Mouse (Mus musculus) ES-Bruce4 (cell line): ENCODE data around the gene Svop.

Experiments used
- CTCF ChIP-seq: IDR thresholded peaks from one replicate; pipeline ENCODE4 v1.8.1; 2011; ENCODE audit warnings: low read depth, low read length
- EP300 ChIP-seq: IDR thresholded peaks from 2 replicates; pipeline ENCODE4 v1.6.1; 2011; ENCODE audit warnings: low read depth, low read length; ENCODE audit not compliant: insufficient read depth
- POLR2A ChIP-seq: IDR thresholded peaks from one replicate; pipeline ENCODE4 v1.8.1; 2011; ENCODE audit warnings: low read length; ENCODE audit not compliant: insufficient read depth

DNA sequence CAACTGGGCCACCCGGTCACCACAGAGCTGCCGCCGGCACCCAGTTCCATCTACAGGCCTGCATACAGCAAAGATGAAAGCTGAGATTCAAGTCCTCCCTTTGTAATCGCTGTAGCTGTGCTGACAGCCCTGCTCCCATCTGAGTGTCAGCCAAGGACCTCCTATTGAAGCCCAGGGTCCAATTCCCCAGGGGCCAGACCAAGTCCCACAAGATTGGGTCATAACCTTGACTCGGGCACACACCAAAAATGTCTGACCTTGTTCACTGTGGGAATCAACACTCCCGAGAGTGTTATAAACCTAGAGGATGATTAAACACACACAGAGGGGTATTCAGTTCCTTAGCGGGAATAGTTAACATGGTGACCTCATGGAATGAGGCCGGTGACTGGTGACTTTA, 109.5 kb downstream of the Svop start:
- TF ChIP-seq EP300 (no peak), CTCF (no peak), POLR2A (no peak)
